Mouse (Mus musculus) midbrain, embryonic 15.5 days (tissue): ENCODE measurements around the gene Katnbl1. TPM values are rescaled to one million over a fixed set of nuclear protein-coding genes. Genes with fewer than 3 reads are reported as not detected.
"Not testable (repeated sequence)": the region's sequence is repeated elsewhere in the genome, so short reads cannot be mapped to it uniquely, and the experiment has no call there.

ENCODE experiments used
- ATAC-seq: fragments of 200-750 bp; cut with Nextera tagmentation; replicated peaks from 2 replicates; pipeline ENCODE4 v1.8.0; 2017; ENCODE audit warnings: moderate TSS enrichment
- H3K27ac ChIP-seq: fragments of 300-500 bp; sonication (generic); 2 replicates; pipeline ENCODE4 v1.5.1; 2015; ENCODE audit warnings: mild to moderate bottlenecking, inconsistent platforms
- H3K27me3 ChIP-seq: fragments of 300-500 bp; sonication (generic); replicated peaks from 2 replicates; pipeline ENCODE4 v1.6.1; 2015; ENCODE audit warnings: inconsistent platforms
- H3K36me3 ChIP-seq: fragments of 300-500 bp; sonication (generic); replicated peaks from 2 replicates; pipeline ENCODE4 v1.6.1; 2015; ENCODE audit warnings: inconsistent platforms
- H3K4me1 ChIP-seq: fragments of 300-500 bp; sonication (generic); 2 replicates; pipeline ENCODE4 v1.6.1; 2015; ENCODE audit warnings: inconsistent platforms
- H3K4me2 ChIP-seq: fragments of 300-500 bp; sonication (generic); 2 replicates; pipeline ENCODE4 v1.6.1; 2015; ENCODE audit warnings: inconsistent platforms, mild to moderate bottlenecking, moderate library complexity
- H3K4me3 ChIP-seq: fragments of 300-500 bp; sonication (generic); 2 replicates; pipeline ENCODE4 v1.5.1; 2015; ENCODE audit warnings: mild to moderate bottlenecking, inconsistent platforms
- H3K9ac ChIP-seq: fragments of 300-500 bp; sonication (generic); 2 replicates; pipeline ENCODE4 v1.6.1; 2015; ENCODE audit warnings: mild to moderate bottlenecking, inconsistent platforms
- H3K9me3 ChIP-seq: fragments of 300-500 bp; sonication (generic); 2 replicates; pipeline ENCODE4 v1.6.1; 2016; ENCODE audit warnings: inconsistent platforms
- WGBS: fragments of 180-500 bp; shearing (Covaris S2); methylation state at CpG from one replicate; pipeline ENCODE4 v1.1.7; 2015; ENCODE audit warnings: mixed read lengths; 5-methylcytosine and 5-hydroxymethylcytosine counted together
- polyA plus RNA-seq: library from polyadenylated mRNA; unstranded; fragments of >200 nt; fragmentation: Nextera tagmentation; extraction: Ambion mirVana; gene quantifications from 2 replicates; pipeline ENCODE4 v1.2.1, GENCODE M21; 2015

The Katnbl1 gene
- polyA plus RNA-seq, 1 experiment from 2014 or later: 28.0 TPM

- not testable (repeated sequence) for ATAC-seq, H3K9me3 ChIP-seq, H3K9ac ChIP-seq, H3K4me2 ChIP-seq, H3K27ac ChIP-seq, H3K27me3 ChIP-seq, H3K36me3 ChIP-seq, H3K4me3 ChIP-seq
- peaks cover 19% of the 10 kb centered on the region for H3K4me1 ChIP-seq
Observed at GRCm38 (mm10) chr2:112452513-112452912, 73.5 kb downstream of the Katnbl1 start.

- no peaks in the 10 kb centered on the region for H3K9me3 ChIP-seq
- no peaks in the 10 kb centered on the region for H3K36me3 ChIP-seq
- H3K27ac ChIP-seq: peak overlapping the region; percentile 82
- WGBS: 30% methylated on average over 17 of the region's 17 CpGs
- H3K4me2 ChIP-seq: peak overlapping the region; percentile 80
- H3K4me3 ChIP-seq: peak overlapping the region; percentile 78
- no peak for ATAC-seq
- H3K4me1 ChIP-seq: peaks cover 23% of the 10 kb centered on the region
- H3K27me3 ChIP-seq: no peaks in the 10 kb centered on the region
- H3K9ac ChIP-seq: peak overlapping the region; percentile 74
Observed at GRCm38 (mm10) chr2:112454125-112454861, 75.3 kb downstream of the Katnbl1 start.

- no peaks in the 10 kb centered on the region for H3K9me3 ChIP-seq
- peak within 1 kb of the TSS; percentile 78 for H3K4me3 ChIP-seq
- ATAC-seq: peak; percentile 99
- under 1% methylated on average over 49 of the region's 49 CpGs for WGBS
- H3K27me3 ChIP-seq: no peaks in the 10 kb centered on the region
- peaks cover 23% of the 10 kb centered on the region for H3K4me1 ChIP-seq
- peaks cover 1% of the 10 kb centered on the region; the same call in 1 of the 2 replicates for H3K36me3 ChIP-seq
- H3K27ac ChIP-seq: peak within 1 kb of the TSS; percentile 82
- peak within 1 kb of the TSS; percentile 74 for H3K9ac ChIP-seq
- H3K4me2 ChIP-seq: peak within 1 kb of the TSS; percentile 80
Observed at GRCm38 (mm10) chr2:112454862-112455564, 76.0 kb downstream of the Katnbl1 start, which contains the start of gene Emc7. Gene Emc7, plus strand, starts transcription at chr2:112454997.

- H3K9me3 ChIP-seq: no peaks in the 10 kb centered on the region
- WGBS: 92% methylated on average over 3 of the region's 3 CpGs
- no peaks in the 10 kb centered on the region for H3K27me3 ChIP-seq
- no peak overlapping the region for H3K4me3 ChIP-seq
- ATAC-seq: no peak
- no peak overlapping the region for H3K9ac ChIP-seq
- H3K36me3 ChIP-seq: peaks cover 16% of the 10 kb centered on the region
- H3K4me1 ChIP-seq: peaks cover 19% of the 10 kb centered on the region
- H3K27ac ChIP-seq: no peak overlapping the region
- H3K4me2 ChIP-seq: no peak overlapping the region
Observed at GRCm38 (mm10) chr2:112460557-112460956, 81.5 kb downstream of the Katnbl1 start.

Other genes starting within 250 kb of the Katnbl1 start
- gene Olfr1316, start 244.2 kb upstream of the Katnbl1 start, polyA plus RNA-seq: not detected in 2 replicates
- gene Olfr1317, start 238.9 kb upstream of the Katnbl1 start, polyA plus RNA-seq: not detected in 2 replicates
- not detected in 2 replicates for gene Olfr1318, start 225.0 kb upstream of the Katnbl1 start, polyA plus RNA-seq
- 21.9 and 26.0 TPM in 2 replicates for gene Lpcat4, start 139.7 kb upstream of the Katnbl1 start, polyA plus RNA-seq
- not detected in 2 replicates for gene Nutm1, start 119.9 kb upstream of the Katnbl1 start, polyA plus RNA-seq
- 153 and 158 TPM in 2 replicates for gene Nop10, start 117.3 kb upstream of the Katnbl1 start, polyA plus RNA-seq
- gene Slc12a6, start 113.4 kb upstream of the Katnbl1 start, polyA plus RNA-seq: 19.4 and 21.2 TPM in 2 replicates
- not detected in 2 replicates for gene Gm21985, start 112.9 kb upstream of the Katnbl1 start, polyA plus RNA-seq
- gene Emc4, start 11.2 kb upstream of the Katnbl1 start, polyA plus RNA-seq: 175 and 188 TPM in 2 replicates
- 18.6 and 19.6 TPM in 2 replicates for gene Emc7, start 75.8 kb downstream of the Katnbl1 start, polyA plus RNA-seq
- 1.2 and 2.0 TPM in 2 replicates for gene Chrm5, start 101.6 kb downstream of the Katnbl1 start, polyA plus RNA-seq
- gene Aven, start 113.8 kb downstream of the Katnbl1 start, polyA plus RNA-seq: 2.4 and 4.5 TPM in 2 replicates